In the genomic region with DNA sequence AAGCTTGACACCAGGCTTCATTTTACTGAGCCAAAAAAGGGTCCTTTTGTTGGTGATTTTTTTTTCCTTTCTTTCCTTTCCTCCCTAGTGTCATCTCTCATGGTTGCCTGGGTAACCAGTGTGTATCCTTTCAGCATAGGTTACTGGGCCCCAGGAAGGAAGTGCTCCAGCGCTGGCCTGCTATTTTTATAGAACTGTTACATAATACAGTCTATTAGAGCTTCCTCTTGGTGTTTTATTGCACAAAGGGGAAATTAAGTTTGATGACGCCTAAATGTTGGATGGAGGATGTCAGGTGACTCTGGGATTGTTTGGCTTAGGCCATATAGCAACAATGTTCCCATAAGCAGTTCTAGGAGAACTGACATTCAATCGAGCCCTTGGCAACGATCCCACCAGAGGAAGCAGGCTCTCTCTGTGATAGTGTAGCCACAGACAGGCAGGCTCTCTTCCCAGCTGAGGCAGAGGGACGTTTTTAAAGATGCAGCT, we compare ENCODE assay signal across 8 mouse cellular contexts. TPM values are rescaled to one million over a fixed set of nuclear protein-coding genes. Genes with fewer than 3 reads are reported as not detected.
A peak's percentile ranks its signal among the peaks of the same experiment; 100 is the strongest.
DNase-seq lines count a peak whose midpoint lies in the region; ATAC-seq and TF ChIP-seq lines count a peak whose summit lies in the region.

No protein-coding gene starts in this region.

- H3K9me3 ChIP-seq in neural tube, embryonic 11.5 days (ENCODE audit: control insufficient read depth, low read length) = no peaks in the 10 kb centered on the region
- H3K9me3 ChIP-seq in lung, postnatal 0 days (ENCODE audit: low read length) = no peaks in the 10 kb centered on the region

- no peak overlapping the region for H3K4me3 ChIP-seq in neural tube, embryonic 11.5 days (ENCODE audit: low read depth, low read length)
- H3K4me3 ChIP-seq in lung, postnatal 0 days (ENCODE audit: low read depth, low read length) = no peak overlapping the region

- 0 out of 2 replicates have a peak overlapping the region, but pooled peaks have one; percentile 42 for H3K27ac ChIP-seq in neural tube, embryonic 11.5 days (ENCODE audit: low read depth, low read length)
- peak overlapping the region; percentile 65 for H3K27ac ChIP-seq in lung, postnatal 0 days (ENCODE audit: low read length)

- H3K36me3 ChIP-seq in neural tube, embryonic 11.5 days (ENCODE audit: control insufficient read depth, insufficient read depth, low read length) = no peaks in the 10 kb centered on the region
- H3K36me3 ChIP-seq in lung, postnatal 0 days (ENCODE audit: insufficient read depth, low read length) = no peaks in the 10 kb centered on the region

- H3K9ac ChIP-seq in neural tube, embryonic 11.5 days (ENCODE audit: low read length) = no peak overlapping the region
- H3K9ac ChIP-seq in lung, postnatal 0 days (replicated peaks; ENCODE audit: low read depth) = no peak overlapping the region

- peaks cover 9% of the 10 kb centered on the region for H3K4me1 ChIP-seq in neural tube, embryonic 11.5 days (ENCODE audit: control insufficient read depth, insufficient read depth, low read length)
- peaks cover 16% of the 10 kb centered on the region for H3K4me1 ChIP-seq in lung, postnatal 0 days (ENCODE audit: insufficient read depth, low read depth, low read length)

- peak; percentile 96 for TF ChIP-seq EP300 in lung, postnatal 0 days (IDR thresholded peaks at IDR 0.05)

- H3K4me2 ChIP-seq in neural tube, embryonic 11.5 days (ENCODE audit: low read depth) = no peak overlapping the region
- H3K4me2 ChIP-seq in lung, postnatal 0 days (replicated peaks; ENCODE audit: low read depth, low read length) = no peak overlapping the region

- 0 out of 2 replicates have a peak, but pooled peaks have one; percentile 1 for TF ChIP-seq CTCF in lung, postnatal 0 days (IDR thresholded peaks at IDR 0.05)

- ATAC-seq in neural tube, embryonic 11.5 days (ENCODE audit: insufficient read depth, low FRiP score, low TSS enrichment) = no peak
- ATAC-seq in lung, postnatal 0 days = peak; percentile 88

- DNase-seq in neural tube, embryonic 11.5 days (ENCODE audit: low spot score) = peak; percentile 26
- DNase-seq in neural tube, embryonic 10.5 days (ENCODE audit: extremely low spot score, low spot score) = no peak
- peak; percentile 79 to 84 for DNase-seq in cerebellum, postnatal 25 days
- peak; percentile 72 for DNase-seq in gastrocnemius, postnatal 10 days
- DNase-seq in induced T-regulatory cell, adult 2 months (ENCODE audit: low read depth) = peak; percentile 73
- DNase-seq in left cerebral cortex, adult 11 months (ENCODE audit: low spot score) = peak; percentile 81
- peak; percentile 89 for DNase-seq in lung, postnatal 0 days (ENCODE audit: low spot score)
- DNase-seq in right cerebral cortex, adult 2 months (ENCODE audit: low spot score in 2 of 2) = peak; percentile 73 to 80

- no peaks in the 10 kb centered on the region for H3K27me3 ChIP-seq in neural tube, embryonic 11.5 days (ENCODE audit: control insufficient read depth, insufficient read depth, low read length)
- H3K27me3 ChIP-seq in lung, postnatal 0 days (replicated peaks; ENCODE audit: insufficient read depth, low read length) = no peaks in the 10 kb centered on the region

- 23% methylated on average over 5 of the region's 5 CpGs for WGBS in neural tube, embryonic 11.5 days
- WGBS in lung, postnatal 0 days = 3% methylated on average over 5 of the region's 5 CpGs

RNA-seq across cellular contexts. Expression of gene Gm5148, which starts 45.0 kb away (rescaled TPM):
- 3.2 TPM in 2 replicates for polyA plus RNA-seq in neural tube, embryonic 11.5 days (2014; fragmentation: Nextera tagmentation; extraction: Ambion mirVana)
- total RNA-seq in gastrocnemius, postnatal 10 days (2021) = under 1 TPM in 1 of 2 experiments, not detected in 1; 0.25 TPM
- polyA plus RNA-seq in lung, postnatal 0 days (2015; fragmentation: Nextera tagmentation; extraction: Ambion mirVana) = 10.1 and 11.7 TPM in 2 replicates
